Mouse (Mus musculus): ENCODE data around the gene Got1.

- TF ChIP-seq CTCF (IDR thresholded peaks at IDR 0.05; ENCODE audit: low read depth) (no peak), EP300 (IDR thresholded peaks at IDR 0.05; ENCODE audit: low read depth) (no peak)
Measured at GRCm38 (mm10) chr19:43535372-43535771, 11.0 kb upstream of the Got1 start.
